Mouse (Mus musculus) NIH3T3 (cell line): ENCODE results near the gene Arfgap2.

Experiments used
- DNase-seq: peaks from one replicate; pipeline ENCODE4 v3.0.0-alpha.2; 2012; ENCODE audit warnings: low read depth

Gene Arfgap2

GRCm38 (mm10) chr2:91308680-91309079 is 43.9 kb downstream of the Arfgap2 start:
- no peak for DNase-seq

- DNase-seq, result no peak
Measured at GRCm38 (mm10) chr2:91309546-91309945, 44.8 kb downstream of the Arfgap2 start.

- DNase-seq, result peak; percentile 58
Measured at GRCm38 (mm10) chr2:91312578-91313311, 48.0 kb downstream of the Arfgap2 start.

GRCm38 (mm10) chr2:91314184-91314583 is 49.4 kb downstream of the Arfgap2 start:
- DNase-seq, result no peak

GRCm38 (mm10) chr2:91320559-91321529 is 56.1 kb downstream of the Arfgap2 start:
- DNase-seq, result no peak

- no peak for DNase-seq
Measured at GRCm38 (mm10) chr2:91321923-91322322, 57.1 kb downstream of the Arfgap2 start.

GRCm38 (mm10) chr2:91322490-91322889 is 57.7 kb downstream of the Arfgap2 start:
- no peak for DNase-seq

- DNase-seq, result no peak
Measured at GRCm38 (mm10) chr2:91324346-91324745, 59.6 kb downstream of the Arfgap2 start.

- no peak for DNase-seq
Measured at GRCm38 (mm10) chr2:91324761-91325421, 60.1 kb downstream of the Arfgap2 start.
